Mouse (Mus musculus): ENCODE results near the gene Adamts20. TPM values are rescaled to one million over a fixed set of nuclear protein-coding genes. Genes with fewer than 3 reads are reported as not detected.

The Adamts20 gene
- polyA plus RNA-seq, 1 experiment, result 0.22 TPM

GRCm38 (mm10) chr15:94475975-94476374 is 10.8 kb upstream of the Adamts20 start:
- H3K4me3 ChIP-seq (ENCODE audit: control insufficient read depth, insufficient read depth, low read length), result no peak overlapping the region
- TF ChIP-seq POLR2A (IDR thresholded peaks at IDR 0.05; ENCODE audit: control insufficient read depth, extremely low read depth, insufficient read depth, low read length, poor library complexity) (no peak), CTCF (IDR thresholded peaks at IDR 0.05; ENCODE audit: borderline replicate concordance, control insufficient read depth, extremely low read depth, insufficient read depth, low read length, poor library complexity) (no peak)
- 92% methylated on average over 5 of the region's 5 CpGs for WGBS
- DNase-seq, result no peak
- H3K27me3 ChIP-seq (ENCODE audit: control insufficient read depth, insufficient read depth, low read length), result no peaks in the 10 kb centered on the region
- peaks cover 5% of the 10 kb centered on the region; the same call in 1 of the 2 replicates for H3K4me1 ChIP-seq (replicated peaks; ENCODE audit: control insufficient read depth, insufficient read depth, low read length)
- H3K36me3 ChIP-seq (ENCODE audit: control insufficient read depth, insufficient read depth, low read length), result no peaks in the 10 kb centered on the region
- H3K27ac ChIP-seq (ENCODE audit: control insufficient read depth, insufficient read depth, low read length), result no peak overlapping the region

- 50% methylated on average over 5 of the region's 5 CpGs for WGBS
- Histone ChIP-seq H3K27ac (ENCODE audit: control insufficient read depth, insufficient read depth, low read length) (no peak overlapping the region), H3K27me3 (ENCODE audit: control insufficient read depth, insufficient read depth, low read length) (no peaks in the 10 kb centered on the region), H3K36me3 (ENCODE audit: control insufficient read depth, insufficient read depth, low read length) (no peaks in the 10 kb centered on the region), H3K4me1 (replicated peaks; ENCODE audit: control insufficient read depth, insufficient read depth, low read length) (no peaks in the 10 kb centered on the region), H3K4me3 (ENCODE audit: control insufficient read depth, insufficient read depth, low read length) (no peak overlapping the region)
- no peak for DNase-seq
- TF ChIP-seq CTCF (IDR thresholded peaks at IDR 0.05; ENCODE audit: borderline replicate concordance, control insufficient read depth, extremely low read depth, insufficient read depth, low read length, poor library complexity) (no peak), POLR2A (IDR thresholded peaks at IDR 0.05; ENCODE audit: control insufficient read depth, extremely low read depth, insufficient read depth, low read length, poor library complexity) (no peak)
These were observed 5.1 kb upstream of the Adamts20 start for GRCm38 (mm10) chr15:94470361-94470760.

GRCm38 (mm10) chr15:94464881-94465280 is 337 bp downstream of the Adamts20 start:
- no peak overlapping the region for H3K27ac ChIP-seq (ENCODE audit: control insufficient read depth, insufficient read depth, low read length)
- WGBS, result 91% methylated on average over 14 of the region's 14 CpGs
- no peak for DNase-seq
- no peaks in the 10 kb centered on the region for H3K4me1 ChIP-seq (replicated peaks; ENCODE audit: control insufficient read depth, insufficient read depth, low read length)
- no peak overlapping the region for H3K4me3 ChIP-seq (ENCODE audit: control insufficient read depth, insufficient read depth, low read length)
- H3K27me3 ChIP-seq (ENCODE audit: control insufficient read depth, insufficient read depth, low read length), result no peaks in the 10 kb centered on the region
- TF ChIP-seq POLR2A (IDR thresholded peaks at IDR 0.05; ENCODE audit: control insufficient read depth, extremely low read depth, insufficient read depth, low read length, poor library complexity), result no peak
- no peaks in the 10 kb centered on the region for H3K36me3 ChIP-seq (ENCODE audit: control insufficient read depth, insufficient read depth, low read length)

- Histone ChIP-seq H3K36me3 (ENCODE audit: control insufficient read depth, insufficient read depth, low read length) (no peaks in the 10 kb centered on the region), H3K4me1 (replicated peaks; ENCODE audit: control insufficient read depth, insufficient read depth, low read length) (no peaks in the 10 kb centered on the region), H3K27me3 (ENCODE audit: control insufficient read depth, insufficient read depth, low read length) (no peaks in the 10 kb centered on the region), H3K4me3 (ENCODE audit: control insufficient read depth, insufficient read depth, low read length) (no peak overlapping the region), H3K27ac (ENCODE audit: control insufficient read depth, insufficient read depth, low read length) (no peak overlapping the region)
- 80% methylated on average over 3 of the region's 3 CpGs for WGBS
- DNase-seq, result no peak
- TF ChIP-seq POLR2A (IDR thresholded peaks at IDR 0.05; ENCODE audit: control insufficient read depth, extremely low read depth, insufficient read depth, low read length, poor library complexity), result no peak
- no peak for TF ChIP-seq CTCF (IDR thresholded peaks at IDR 0.05; ENCODE audit: borderline replicate concordance, control insufficient read depth, extremely low read depth, insufficient read depth, low read length, poor library complexity)
These were observed 2.0 kb downstream of the Adamts20 start for GRCm38 (mm10) chr15:94463251-94463650.

GRCm38 (mm10) chr15:94462206-94462605 is 3.0 kb downstream of the Adamts20 start:
- no peak for DNase-seq
- TF ChIP-seq POLR2A (IDR thresholded peaks at IDR 0.05; ENCODE audit: control insufficient read depth, extremely low read depth, insufficient read depth, low read length, poor library complexity), result no peak
- no peak for TF ChIP-seq CTCF (IDR thresholded peaks at IDR 0.05; ENCODE audit: borderline replicate concordance, control insufficient read depth, extremely low read depth, insufficient read depth, low read length, poor library complexity)
- 72% methylated on average over 3 of the region's 3 CpGs for WGBS

GRCm38 (mm10) chr15:94461166-94461565 is 4.1 kb downstream of the Adamts20 start:
- no peaks in the 10 kb centered on the region for H3K27me3 ChIP-seq (ENCODE audit: control insufficient read depth, insufficient read depth, low read length)
- H3K36me3 ChIP-seq (ENCODE audit: control insufficient read depth, insufficient read depth, low read length), result no peaks in the 10 kb centered on the region
- no peak for DNase-seq
- WGBS, result 86% methylated on average over 9 of the region's 9 CpGs
- no peak overlapping the region for H3K27ac ChIP-seq (ENCODE audit: control insufficient read depth, insufficient read depth, low read length)
- H3K4me1 ChIP-seq (replicated peaks; ENCODE audit: control insufficient read depth, insufficient read depth, low read length), result no peaks in the 10 kb centered on the region
- no peak for TF ChIP-seq POLR2A (IDR thresholded peaks at IDR 0.05; ENCODE audit: control insufficient read depth, extremely low read depth, insufficient read depth, low read length, poor library complexity)
- TF ChIP-seq CTCF (IDR thresholded peaks at IDR 0.05; ENCODE audit: borderline replicate concordance, control insufficient read depth, extremely low read depth, insufficient read depth, low read length, poor library complexity), result no peak
- H3K4me3 ChIP-seq (ENCODE audit: control insufficient read depth, insufficient read depth, low read length), result no peak overlapping the region

More at GRCm38 (mm10) chr15:94462206-94462605, 3.0 kb downstream of the Adamts20 start:
- no peaks in the 10 kb centered on the region for H3K36me3 ChIP-seq (ENCODE audit: control insufficient read depth, insufficient read depth, low read length)
- no peak overlapping the region for H3K27ac ChIP-seq (ENCODE audit: control insufficient read depth, insufficient read depth, low read length)
- H3K27me3 ChIP-seq (ENCODE audit: control insufficient read depth, insufficient read depth, low read length), result no peaks in the 10 kb centered on the region
- no peaks in the 10 kb centered on the region for H3K4me1 ChIP-seq (replicated peaks; ENCODE audit: control insufficient read depth, insufficient read depth, low read length)
- no peak overlapping the region for H3K4me3 ChIP-seq (ENCODE audit: control insufficient read depth, insufficient read depth, low read length)

Data from thymus, adult 2 months (tissue).